Mouse (Mus musculus) retina, postnatal 7 days (tissue): ENCODE results near the gene Rassf4.

Experiments used
- DNase-seq: peaks from one replicate; pipeline ENCODE4 v3.0.0-alpha.2; 2012; ENCODE audit warnings: low read depth, low spot score

Rassf4 gene

GRCm38 (mm10) chr6:116673471-116674282 is at the start of gene Rassf4:
Rassf4 (minus strand) TSS chr6:116673952.
- peak; percentile 60 for DNase-seq

DNA sequence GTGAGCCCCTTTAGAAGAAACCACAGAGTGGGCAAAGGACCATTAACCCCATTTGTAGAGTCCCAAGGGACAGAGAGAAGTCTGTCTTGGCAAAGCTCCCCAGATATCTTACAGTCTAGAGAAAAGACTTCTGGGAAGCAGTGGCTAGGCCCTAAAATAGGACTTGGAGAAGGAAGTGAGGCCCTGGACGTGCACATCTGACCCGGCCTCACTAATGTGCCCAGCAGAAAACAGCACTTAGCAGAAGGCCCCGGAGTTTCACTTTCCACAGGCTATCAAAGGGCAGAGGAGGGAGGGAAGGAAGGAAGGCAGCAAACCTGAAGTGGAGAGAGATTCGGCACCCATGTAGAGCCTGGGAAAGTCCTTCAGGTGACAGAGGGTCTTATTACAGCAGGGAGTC is 45.2 kb upstream of the Rassf4 start:
- no peak for DNase-seq

GRCm38 (mm10) chr6:116718361-116718760 is 44.6 kb upstream of the Rassf4 start:
- DNase-seq: no peak

DNA sequence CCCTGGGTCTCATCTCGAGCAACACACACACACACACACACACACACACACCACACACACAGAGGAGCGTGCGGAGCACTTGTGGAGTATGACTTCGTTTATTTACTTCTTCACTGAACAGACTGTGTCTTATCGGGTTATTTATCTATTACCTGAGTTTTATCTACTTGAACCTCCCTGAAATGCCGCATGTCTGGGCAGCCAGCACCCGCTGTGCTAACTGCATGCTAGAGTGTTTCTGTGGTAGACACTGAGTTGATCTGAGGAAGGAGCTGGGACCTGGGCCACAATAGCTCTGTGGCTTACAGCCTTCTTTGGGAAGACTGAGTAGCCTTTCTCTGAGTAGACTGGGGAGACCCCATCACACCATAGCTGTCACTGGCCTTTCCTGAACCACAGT is 44.1 kb upstream of the Rassf4 start:
- DNase-seq: no peak

DNA sequence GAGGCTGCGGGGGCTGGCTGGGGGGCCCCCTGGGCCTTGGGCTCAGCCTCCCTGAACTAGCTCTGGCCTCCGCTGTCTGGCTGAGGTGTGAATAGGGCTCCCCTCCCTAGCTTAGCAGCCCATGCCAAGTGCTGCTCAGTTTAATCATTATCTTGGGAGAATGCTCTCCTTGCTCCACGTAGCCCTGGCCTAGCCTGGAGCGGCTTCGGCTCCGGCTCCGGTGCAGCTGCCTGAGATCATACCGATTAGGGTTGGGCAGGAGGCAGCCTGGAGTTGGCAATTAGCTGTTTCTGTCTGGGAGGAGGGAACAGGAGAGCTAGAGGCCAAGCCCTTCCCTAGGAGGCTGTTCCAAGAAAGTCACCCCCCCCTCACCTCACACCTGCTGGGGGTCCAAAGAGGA is 42.9 kb upstream of the Rassf4 start, which contains the start of gene Tmem72:
Tmem72 (minus strand) TSS at position 248 of the 400 bp plus-strand sequence.
- no peak for DNase-seq

DNA sequence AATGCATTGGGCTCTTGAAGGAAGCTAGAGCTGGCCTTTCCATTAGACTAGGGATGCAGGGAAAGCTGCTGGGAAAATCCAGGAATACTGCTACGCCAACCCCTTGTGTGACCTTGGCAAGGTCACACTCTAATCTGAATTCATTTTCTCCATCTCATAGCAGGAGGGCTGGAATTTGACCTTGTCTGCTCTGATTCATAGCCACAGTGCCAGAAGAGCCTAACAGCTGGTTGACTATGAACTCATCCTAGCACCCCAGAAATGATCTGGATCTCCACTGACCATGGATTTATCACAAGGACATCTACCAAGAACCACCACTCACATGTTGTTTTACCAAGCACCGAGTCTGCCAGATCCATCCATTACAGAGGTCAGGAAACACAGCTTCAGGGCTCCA is 41.4 kb upstream of the Rassf4 start:
- DNase-seq: no peak

- no peak for DNase-seq
These were observed 40.8 kb upstream of the Rassf4 start for GRCm38 (mm10) chr6:116714576-116714975.

DNA sequence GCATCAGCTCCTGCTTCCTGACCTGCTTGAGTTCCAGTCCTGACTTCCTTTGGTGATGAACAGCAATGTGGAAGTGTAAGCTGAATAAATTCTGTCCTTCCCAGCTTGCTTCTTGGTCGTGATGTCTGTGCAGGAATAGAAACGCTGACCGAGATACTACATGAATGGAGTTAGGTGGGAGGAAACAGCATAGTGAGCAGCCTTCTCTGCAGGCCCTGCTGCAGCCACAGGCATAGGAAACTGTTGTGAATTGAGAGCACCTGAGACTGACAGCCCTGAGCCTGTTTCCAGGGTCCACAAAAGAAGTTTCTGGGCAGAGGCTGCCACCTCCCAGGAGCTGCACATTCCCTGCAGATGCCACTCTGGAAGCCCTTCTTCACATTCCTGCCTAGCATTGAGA is 40.2 kb upstream of the Rassf4 start:
- DNase-seq: no peak

DNA sequence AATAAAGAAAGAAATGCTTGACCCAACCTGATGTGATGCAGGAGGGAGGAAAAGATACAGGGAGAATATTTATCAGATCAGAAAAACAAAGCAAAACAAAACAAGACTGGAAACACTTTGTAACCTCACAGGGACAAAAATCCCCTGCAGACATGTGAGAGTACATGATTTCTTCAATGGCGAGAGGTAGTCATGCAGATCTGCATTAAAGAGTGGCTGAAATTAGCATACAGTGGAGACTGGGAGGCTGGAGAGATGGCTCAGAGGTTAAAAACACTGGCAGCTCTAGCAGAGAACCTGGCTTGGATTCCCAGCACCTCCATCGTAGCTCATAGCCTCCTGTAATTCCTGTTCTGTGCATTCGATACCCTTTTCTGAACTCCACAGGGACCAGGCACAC is 38.8 kb upstream of the Rassf4 start:
- DNase-seq: no peak

GRCm38 (mm10) chr6:116712062-116712461 is 38.3 kb upstream of the Rassf4 start:
- DNase-seq: no peak

- no peak for DNase-seq
These were observed 30.6 kb upstream of the Rassf4 start for GRCm38 (mm10) chr6:116704320-116704719.

DNA sequence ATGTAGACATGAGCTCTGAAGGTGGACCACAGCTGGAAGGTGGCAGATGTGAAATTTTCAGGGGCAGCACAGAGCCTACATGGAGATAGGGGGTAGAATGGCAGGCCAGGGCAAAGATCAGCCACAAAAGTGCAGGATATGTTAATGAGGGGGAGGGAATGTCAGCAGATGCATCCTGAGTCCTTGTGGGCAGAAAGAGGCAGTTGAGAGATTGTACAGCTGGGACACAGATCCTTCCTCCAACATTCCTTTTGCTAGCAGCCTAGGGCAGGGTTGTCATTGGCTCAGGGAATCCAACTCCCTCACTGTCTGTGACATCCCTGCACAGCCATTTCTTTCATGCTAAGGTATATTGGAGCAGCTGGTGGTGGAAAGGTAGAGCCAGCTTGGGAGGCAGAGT is 27.1 kb upstream of the Rassf4 start:
- DNase-seq: no peak

DNA sequence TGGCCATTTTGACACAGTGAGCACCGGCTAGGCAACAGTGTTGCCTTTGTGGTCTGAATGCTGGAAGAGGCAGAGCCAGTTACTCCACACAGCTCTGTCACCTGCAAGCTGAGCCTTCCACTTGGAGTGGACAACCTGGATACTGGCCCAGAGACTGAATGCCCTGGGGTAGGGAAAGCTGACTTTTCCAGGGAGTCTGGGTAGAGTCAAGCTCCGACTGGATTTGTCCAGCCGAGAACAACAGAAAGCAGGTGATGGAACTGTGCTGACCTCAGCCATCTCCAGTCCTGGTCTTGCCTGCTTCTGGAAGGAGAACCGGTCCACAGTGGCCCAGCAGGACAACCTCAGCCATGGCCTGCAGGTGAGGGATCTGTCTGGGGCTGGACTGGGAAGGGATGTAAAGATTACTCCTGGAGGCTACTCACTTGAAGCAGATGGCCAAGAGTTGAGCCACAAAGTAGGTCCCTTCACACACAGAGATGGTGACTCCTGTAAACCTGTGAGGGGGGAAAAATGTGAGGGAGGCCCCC is 24.2 kb upstream of the Rassf4 start:
- DNase-seq: no peak

- DNase-seq: no peak
These were observed 23.7 kb upstream of the Rassf4 start for GRCm38 (mm10) chr6:116697413-116697812.

DNA sequence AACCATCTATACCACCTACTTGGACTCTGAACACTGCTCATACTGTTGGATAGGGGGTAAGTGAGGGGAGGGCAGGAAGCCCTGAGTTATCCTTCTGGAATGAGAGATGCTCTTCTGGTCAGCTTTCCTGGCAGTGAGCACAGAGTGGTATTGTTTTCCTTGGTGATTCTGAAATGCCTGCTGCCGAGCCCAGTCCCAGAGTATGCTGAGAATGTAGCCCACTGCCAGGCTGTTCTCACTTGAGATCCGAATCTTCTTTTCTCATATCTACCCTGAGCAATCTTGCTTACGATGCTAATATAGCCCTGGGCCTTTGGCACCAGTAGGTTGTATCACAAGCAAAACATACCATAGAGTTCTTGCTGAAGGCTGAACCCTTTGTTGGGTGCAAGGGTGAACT is 20.6 kb upstream of the Rassf4 start:
- DNase-seq: no peak

DNA sequence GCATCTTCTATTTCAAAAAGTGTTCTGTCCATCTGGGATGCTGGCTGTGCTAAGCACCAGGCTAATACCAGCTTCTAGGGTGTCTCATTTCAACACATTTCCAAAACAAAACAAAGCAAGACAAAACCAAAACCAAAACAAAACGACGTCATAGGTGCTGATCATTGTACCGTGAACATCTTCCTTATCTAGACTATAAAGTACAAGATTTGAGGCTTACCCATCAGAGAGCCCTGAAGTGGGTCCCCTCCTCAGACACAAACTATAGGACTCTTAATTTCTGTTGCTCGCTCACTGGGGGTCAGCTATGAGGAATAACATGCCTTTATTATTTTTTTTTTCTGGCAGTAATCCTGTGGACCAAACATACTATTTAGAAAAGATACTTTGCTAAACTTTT is 19.9 kb upstream of the Rassf4 start:
- DNase-seq: no peak

DNA sequence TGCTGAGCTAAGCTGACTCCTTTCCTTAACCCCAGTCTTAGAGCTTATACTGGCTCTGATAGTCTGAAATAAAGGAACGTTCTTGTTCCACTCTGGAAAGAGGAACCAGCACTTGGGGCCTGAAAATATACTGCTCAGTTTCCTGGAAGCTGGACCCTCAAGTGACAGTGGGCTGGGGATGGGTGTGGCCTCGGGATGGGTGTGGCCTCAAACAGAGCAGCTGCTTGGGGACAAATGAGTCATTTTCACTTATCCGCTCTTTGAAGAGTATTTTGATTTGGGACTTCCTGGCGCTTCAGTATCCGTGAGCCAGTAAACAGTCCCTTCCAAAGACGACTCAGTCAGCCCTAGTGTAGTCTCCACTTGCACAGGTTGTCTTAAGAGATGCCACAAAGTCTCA is 8.6 kb upstream of the Rassf4 start:
- no peak for DNase-seq

GRCm38 (mm10) chr6:116679563-116680288 is 6.0 kb upstream of the Rassf4 start:
- DNase-seq: no peak

- no peak for DNase-seq
These were observed 3.6 kb upstream of the Rassf4 start for GRCm38 (mm10) chr6:116677321-116677720.

DNA sequence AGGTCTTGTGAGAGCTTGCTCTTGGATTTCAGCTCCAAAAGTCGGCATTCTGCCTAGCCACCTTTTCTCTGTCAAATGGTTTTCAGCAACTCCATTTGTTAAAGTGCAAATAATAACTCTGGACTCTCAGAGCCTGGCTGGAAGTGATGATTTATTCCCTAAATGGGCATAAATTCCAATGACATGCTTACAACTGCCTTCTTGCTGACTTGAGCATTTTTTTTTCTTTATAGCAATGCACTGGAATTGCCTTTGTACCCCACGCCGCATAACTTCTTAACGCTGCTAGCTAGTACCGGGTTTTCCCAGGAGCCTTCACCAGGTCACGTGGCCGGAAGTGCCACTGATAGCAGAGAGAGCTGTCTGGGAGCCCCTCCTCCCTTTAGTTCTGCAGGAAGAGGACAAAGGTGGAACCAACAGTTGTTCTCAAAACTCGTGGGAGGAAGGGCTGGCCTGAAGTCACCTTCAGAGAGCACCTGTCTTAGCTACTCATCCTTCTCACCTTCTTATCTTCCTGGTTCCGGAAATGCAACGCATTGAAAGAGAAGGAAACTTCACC is 2.7 kb upstream of the Rassf4 start:
- no peak for DNase-seq

DNA sequence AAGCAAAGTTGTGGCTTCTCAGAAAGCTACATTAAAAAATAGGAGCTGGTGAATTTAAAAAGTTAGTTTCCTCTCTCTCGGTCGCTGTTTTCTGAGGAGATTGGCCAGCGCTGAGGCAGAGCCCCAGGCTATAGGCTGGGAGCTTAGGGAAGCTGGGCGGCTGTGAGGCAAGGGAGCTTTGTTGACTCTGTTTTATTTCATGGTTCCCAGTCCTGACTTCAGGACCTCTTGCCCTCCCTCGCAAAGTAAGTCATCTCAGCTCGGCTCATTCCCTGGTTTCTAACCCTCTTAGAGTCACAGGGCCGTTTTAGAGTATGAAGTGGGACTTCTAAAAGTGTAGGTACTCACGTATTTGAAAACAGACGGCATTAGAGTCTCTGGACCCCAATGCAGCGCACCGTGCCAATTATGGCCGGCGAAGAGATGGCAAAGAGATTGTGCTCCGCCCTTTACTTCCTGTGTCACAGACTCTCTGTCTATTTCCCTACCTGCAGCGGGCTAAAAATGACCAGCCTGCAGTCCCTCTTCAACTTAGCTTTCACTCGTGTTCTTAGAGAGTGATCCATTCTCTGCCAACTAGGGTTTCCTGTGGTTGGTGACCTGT is 633 bp upstream of the Rassf4 start:
- no peak for DNase-seq

DNA sequence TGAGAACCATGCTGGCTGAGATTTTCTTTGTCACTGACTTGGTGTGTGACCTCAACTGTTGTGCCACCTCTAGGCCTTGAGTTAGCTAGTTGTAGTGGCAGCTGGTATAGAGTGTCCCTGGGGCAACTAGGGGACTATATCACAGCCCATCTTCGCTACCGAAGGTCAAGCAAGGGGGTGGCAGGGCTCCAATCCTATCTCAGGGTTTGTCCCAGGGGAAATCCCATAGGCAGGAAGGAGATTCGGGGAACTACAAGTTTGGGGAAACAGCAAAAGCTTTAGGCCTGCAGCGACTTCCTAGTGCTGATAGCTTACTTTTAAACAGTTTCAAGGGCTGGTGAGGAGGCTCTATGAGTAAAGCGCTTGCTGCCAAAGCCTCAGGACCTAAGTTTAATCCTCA is 1.4 kb downstream of the Rassf4 start:
- no peak for DNase-seq
